Mouse (Mus musculus) embryonic facial prominence, embryonic 10.5 days (tissue): ENCODE data around the gene Cd200r1. TPM values are rescaled to one million over a fixed set of nuclear protein-coding genes. Genes with fewer than 3 reads are reported as not detected.
"Not testable (repeated sequence)": the region's sequence is repeated elsewhere in the genome, so short reads cannot be mapped to it uniquely, and the experiment has no call there.

Source experiments
- DNase-seq: peaks from one replicate; pipeline ENCODE4 v3.0.0-alpha.2; 2017; ENCODE audit warnings: low spot score
- H3K27ac ChIP-seq: fragments of 300-500 bp; sonication (generic); replicated peaks from 2 replicates; pipeline ENCODE4 v1.5.1; 2016; ENCODE audit warnings: mild to moderate bottlenecking
- H3K27me3 ChIP-seq: fragments of 300-500 bp; sonication (generic); replicated peaks from 2 replicates; pipeline ENCODE4 v1.6.1; 2016; ENCODE audit warnings: low read depth, mild to moderate bottlenecking; ENCODE audit not compliant: poor library complexity, severe bottlenecking
- H3K36me3 ChIP-seq: fragments of 300-500 bp; sonication (generic); replicated peaks from 2 replicates; pipeline ENCODE4 v1.6.1; 2016; ENCODE audit warnings: mild to moderate bottlenecking, moderate library complexity
- H3K4me1 ChIP-seq: fragments of 300-500 bp; sonication (generic); 2 replicates; pipeline ENCODE4 v1.6.1; 2016
- H3K4me3 ChIP-seq: fragments of 300-500 bp; sonication (generic); 2 replicates; pipeline ENCODE4 v1.5.1; 2016; ENCODE audit warnings: mild to moderate bottlenecking, moderate library complexity
- H3K9me3 ChIP-seq: fragments of 300-500 bp; sonication (generic); 2 replicates; pipeline ENCODE4 v1.6.1; 2016; ENCODE audit warnings: mild to moderate bottlenecking
- WGBS: fragments of 180-500 bp; shearing (Covaris S2); methylation state at CpG from one replicate; pipeline ENCODE4 v1.1.7; 2016; 5-methylcytosine and 5-hydroxymethylcytosine counted together
- polyA plus RNA-seq: library from polyadenylated mRNA; unstranded; fragments of >200 nt; fragmentation: Nextera tagmentation; extraction: Ambion mirVana; gene quantifications from 2 replicates; pipeline ENCODE4 v1.2.1, GENCODE M21; 2016

Cd200r1 gene
- polyA plus RNA-seq, 1 experiment from 2014 or later, result 0.15 TPM

GRCm38 (mm10) chr16:44832286-44832685, 66.8 kb downstream of the Cd200r1 start:
- H3K4me1 ChIP-seq, result no peaks in the 10 kb centered on the region
- WGBS, result 86% methylated on average over 3 of the region's 3 CpGs
- no peak overlapping the region for H3K4me3 ChIP-seq
- H3K36me3 ChIP-seq, result no peaks in the 10 kb centered on the region
- H3K27me3 ChIP-seq, result no peaks in the 10 kb centered on the region
- no peak overlapping the region for H3K27ac ChIP-seq
- no peaks in the 10 kb centered on the region for H3K9me3 ChIP-seq
- DNase-seq, result no peak

DNA sequence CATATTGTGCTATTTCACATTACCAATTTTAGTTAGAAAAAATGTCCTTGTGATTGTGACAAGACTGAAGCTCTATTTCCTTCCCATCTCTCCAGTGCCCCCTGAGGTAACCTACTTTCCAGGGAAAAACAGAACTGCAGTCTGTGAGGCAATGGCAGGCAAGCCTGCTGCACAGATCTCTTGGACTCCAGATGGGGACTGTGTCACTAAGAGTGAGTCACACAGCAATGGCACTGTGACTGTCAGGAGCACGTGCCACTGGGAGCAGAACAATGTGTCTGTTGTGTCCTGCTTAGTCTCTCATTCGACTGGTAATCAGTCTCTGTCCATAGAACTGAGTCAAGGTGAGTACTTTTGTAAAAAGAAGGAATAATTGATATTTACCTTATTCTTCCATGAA, 67.7 kb downstream of the Cd200r1 start:
- H3K36me3 ChIP-seq, H3K9me3 ChIP-seq, H3K4me3 ChIP-seq, DNase-seq, H3K27ac ChIP-seq, H3K4me1 ChIP-seq, H3K27me3 ChIP-seq: not testable (repeated sequence)
- WGBS, result 30% methylated on average over 2 of the region's 2 CpGs

Other genes starting within 250 kb of the Cd200r1 start
- 14.2 and 14.3 TPM in 2 replicates for gene Boc, start 206.8 kb upstream of the Cd200r1 start, polyA plus RNA-seq
- 13.4 and 14.1 TPM in 2 replicates for gene Nepro, start 41.4 kb upstream of the Cd200r1 start, polyA plus RNA-seq
- 24.8 and 26.7 TPM in 2 replicates for gene Gtpbp8, start 19.4 kb upstream of the Cd200r1 start, polyA plus RNA-seq
- not detected in 2 replicates for gene Cd200r4, start 46.0 kb downstream of the Cd200r1 start, polyA plus RNA-seq
- gene Cd200r2, start 101.4 kb downstream of the Cd200r1 start, polyA plus RNA-seq, result not detected in 2 replicates
- gene Cd200r3, start 177.9 kb downstream of the Cd200r1 start, polyA plus RNA-seq, result not detected in 2 replicates